Mouse (Mus musculus): ENCODE measurements around the gene Tgm1. TPM values are rescaled to one million over a fixed set of nuclear protein-coding genes. Genes with fewer than 3 reads are reported as not detected.

Tgm1 gene
- polyA plus RNA-seq, 1 experiment from 2014 or later, result 0.19 TPM

GRCm38 (mm10) chr14:55659960-55660573, 53.7 kb downstream of the Tgm1 start, which contains the start of gene Mdp1:
Gene Mdp1, minus strand, starts transcription at chr14:55660508.
- H3K4me1 ChIP-seq (replicated peaks), result peaks cover 15% of the 10 kb centered on the region
- WGBS, result under 1% methylated on average over 39 of the region's 39 CpGs
- H3K4me3 ChIP-seq, result peak within 1 kb of the TSS; percentile 69
- peak within 1 kb of the TSS; percentile 81 for H3K9ac ChIP-seq
- ATAC-seq (ENCODE audit: low FRiP score), result peak; percentile 96
- H3K4me2 ChIP-seq, result peak within 1 kb of the TSS; percentile 64
- peaks cover 31% of the 10 kb centered on the region for H3K36me3 ChIP-seq
- no peaks in the 10 kb centered on the region for H3K9me3 ChIP-seq
- H3K27ac ChIP-seq, result peak within 1 kb of the TSS; percentile 88
- no peaks in the 10 kb centered on the region for H3K27me3 ChIP-seq

- Histone ChIP-seq H3K36me3 (peaks cover 26% of the 10 kb centered on the region), H3K27ac (no peak overlapping the region), H3K27me3 (no peaks in the 10 kb centered on the region), H3K9me3 (no peaks in the 10 kb centered on the region), H3K9ac (no peak overlapping the region), H3K4me2 (no peak overlapping the region), H3K4me3 (no peak overlapping the region), H3K4me1 (replicated peaks) (peaks cover 15% of the 10 kb centered on the region)
- no peak for ATAC-seq (ENCODE audit: low FRiP score)
- 88% methylated on average over 5 of the region's 5 CpGs for WGBS
Measured at GRCm38 (mm10) chr14:55658011-55658410, 55.7 kb downstream of the Tgm1 start.

GRCm38 (mm10) chr14:55656935-55657334, 56.8 kb downstream of the Tgm1 start:
- Histone ChIP-seq H3K4me2 (no peak overlapping the region), H3K27me3 (no peaks in the 10 kb centered on the region), H3K27ac (no peak overlapping the region), H3K4me3 (no peak overlapping the region), H3K9me3 (no peaks in the 10 kb centered on the region), H3K9ac (no peak overlapping the region), H3K4me1 (replicated peaks) (peaks cover 15% of the 10 kb centered on the region), H3K36me3 (peaks cover 18% of the 10 kb centered on the region)
- no peak for ATAC-seq (ENCODE audit: low FRiP score)
- WGBS, result 88% methylated on average over 3 of the region's 3 CpGs

- Histone ChIP-seq H3K4me3 (no peak overlapping the region), H3K4me1 (replicated peaks) (no peaks in the 10 kb centered on the region), H3K9ac (no peak overlapping the region), H3K27me3 (no peaks in the 10 kb centered on the region), H3K27ac (no peak overlapping the region), H3K36me3 (peaks cover 2% of the 10 kb centered on the region; the same call in 1 of the 2 replicates), H3K9me3 (no peaks in the 10 kb centered on the region), H3K4me2 (no peak overlapping the region)
- WGBS, result 92% methylated on average over 7 of the region's 7 CpGs
- ATAC-seq (ENCODE audit: low FRiP score), result no peak
Measured at GRCm38 (mm10) chr14:55651528-55651927, 62.2 kb downstream of the Tgm1 start.

Other genes with a start within 250 kb of the Tgm1 start
- 24.4 and 30.9 TPM in 2 replicates for gene Dhrs4, start 235.2 kb downstream of the Tgm1 start, polyA plus RNA-seq (2015; fragmentation: Nextera tagmentation; extraction: Ambion mirVana)
- 21.6 and 22.1 TPM in 2 replicates for gene Carmil3, start 223.3 kb downstream of the Tgm1 start, polyA plus RNA-seq (2015; fragmentation: Nextera tagmentation; extraction: Ambion mirVana)
- gene Cpne6, start 203.5 kb downstream of the Tgm1 start, polyA plus RNA-seq (2015; fragmentation: Nextera tagmentation; extraction: Ambion mirVana), result 2.4 and 2.5 TPM in 2 replicates
- 0.05 and 0.10 TPM in 2 replicates for gene Nrl, start 188.9 kb downstream of the Tgm1 start, polyA plus RNA-seq (2015; fragmentation: Nextera tagmentation; extraction: Ambion mirVana)
- 20.7 and 21.5 TPM in 2 replicates for gene Pck2, start 173.7 kb downstream of the Tgm1 start, polyA plus RNA-seq (2015; fragmentation: Nextera tagmentation; extraction: Ambion mirVana)
- 124 and 130 TPM in 2 replicates for gene Dcaf11, start 153.9 kb downstream of the Tgm1 start, polyA plus RNA-seq (2015; fragmentation: Nextera tagmentation; extraction: Ambion mirVana)
- 0.71 and 2.0 TPM in 2 replicates for gene A730061H03Rik, start 153.5 kb downstream of the Tgm1 start, polyA plus RNA-seq (2015; fragmentation: Nextera tagmentation; extraction: Ambion mirVana)
- gene Fitm1, start 138.3 kb downstream of the Tgm1 start, polyA plus RNA-seq (2015; fragmentation: Nextera tagmentation; extraction: Ambion mirVana), result 0.40 and 0.54 TPM in 2 replicates
- gene Psme1, start 135.8 kb downstream of the Tgm1 start, polyA plus RNA-seq (2015; fragmentation: Nextera tagmentation; extraction: Ambion mirVana), result 188 TPM in 2 replicates
- gene Emc9, start 128.6 kb downstream of the Tgm1 start, polyA plus RNA-seq (2015; fragmentation: Nextera tagmentation; extraction: Ambion mirVana), result 15.7 and 20.4 TPM in 2 replicates
- gene Psme2, start 122.8 kb downstream of the Tgm1 start, polyA plus RNA-seq (2015; fragmentation: Nextera tagmentation; extraction: Ambion mirVana), result 198 and 215 TPM in 2 replicates
- 18.8 and 20.8 TPM in 2 replicates for gene Rnf31, start 122.2 kb downstream of the Tgm1 start, polyA plus RNA-seq (2015; fragmentation: Nextera tagmentation; extraction: Ambion mirVana)
- gene Irf9, start 110.4 kb downstream of the Tgm1 start, polyA plus RNA-seq (2015; fragmentation: Nextera tagmentation; extraction: Ambion mirVana), result 9.0 and 10.0 TPM in 2 replicates
- 15.1 and 16.0 TPM in 2 replicates for gene Rec8, start 95.9 kb downstream of the Tgm1 start, polyA plus RNA-seq (2015; fragmentation: Nextera tagmentation; extraction: Ambion mirVana)
- 86.1 and 96.7 TPM in 2 replicates for gene Ipo4, start 78.0 kb downstream of the Tgm1 start, polyA plus RNA-seq (2015; fragmentation: Nextera tagmentation; extraction: Ambion mirVana)
- gene Gm49378, start 76.0 kb downstream of the Tgm1 start, polyA plus RNA-seq (2015; fragmentation: Nextera tagmentation; extraction: Ambion mirVana), result 2.2 and 2.8 TPM in 2 replicates
- gene Tm9sf1, start 70.1 kb downstream of the Tgm1 start, polyA plus RNA-seq (2015; fragmentation: Nextera tagmentation; extraction: Ambion mirVana), result 58.5 and 65.8 TPM in 2 replicates
- 0.41 and 0.43 TPM in 2 replicates for gene Tssk4, start 63.7 kb downstream of the Tgm1 start, polyA plus RNA-seq (2015; fragmentation: Nextera tagmentation; extraction: Ambion mirVana)
- 74.7 and 77.5 TPM in 2 replicates for gene Mdp1, start 53.4 kb downstream of the Tgm1 start, polyA plus RNA-seq (2015; fragmentation: Nextera tagmentation; extraction: Ambion mirVana)
- 51.1 and 52.9 TPM in 2 replicates for gene Gmpr2, start 42.0 kb downstream of the Tgm1 start, polyA plus RNA-seq (2015; fragmentation: Nextera tagmentation; extraction: Ambion mirVana)
- gene Nedd8, start 41.8 kb downstream of the Tgm1 start, polyA plus RNA-seq (2015; fragmentation: Nextera tagmentation; extraction: Ambion mirVana), result 585 and 628 TPM in 2 replicates
- gene Tinf2, start 32.1 kb downstream of the Tgm1 start, polyA plus RNA-seq (2015; fragmentation: Nextera tagmentation; extraction: Ambion mirVana), result 28.0 and 31.8 TPM in 2 replicates
- gene Rabggta, start 8.3 kb upstream of the Tgm1 start, polyA plus RNA-seq (2015; fragmentation: Nextera tagmentation; extraction: Ambion mirVana), result 56.4 and 57.0 TPM in 2 replicates
- 77.4 and 79.2 TPM in 2 replicates for gene Dhrs1, start 31.8 kb upstream of the Tgm1 start, polyA plus RNA-seq (2015; fragmentation: Nextera tagmentation; extraction: Ambion mirVana)
- 28.7 and 33.5 TPM in 2 replicates for gene Nop9, start 31.8 kb upstream of the Tgm1 start, polyA plus RNA-seq (2015; fragmentation: Nextera tagmentation; extraction: Ambion mirVana)
- 0.25 TPM in 2 replicates for gene Cideb, start 44.5 kb upstream of the Tgm1 start, polyA plus RNA-seq (2015; fragmentation: Nextera tagmentation; extraction: Ambion mirVana)
- gene Ltb4r2, start 47.5 kb upstream of the Tgm1 start, polyA plus RNA-seq (2015; fragmentation: Nextera tagmentation; extraction: Ambion mirVana), result 0.43 and 0.56 TPM in 2 replicates
- 0.32 and 0.74 TPM in 2 replicates for gene Ltb4r1, start 52.0 kb upstream of the Tgm1 start, polyA plus RNA-seq (2015; fragmentation: Nextera tagmentation; extraction: Ambion mirVana)
- gene Adcy4, start 70.2 kb upstream of the Tgm1 start, polyA plus RNA-seq (2015; fragmentation: Nextera tagmentation; extraction: Ambion mirVana), result 5.3 and 6.0 TPM in 2 replicates
- gene Ripk3, start 74.9 kb upstream of the Tgm1 start, polyA plus RNA-seq (2015; fragmentation: Nextera tagmentation; extraction: Ambion mirVana), result 2.6 and 3.7 TPM in 2 replicates
- gene Nfatc4, start 109.2 kb upstream of the Tgm1 start, polyA plus RNA-seq (2015; fragmentation: Nextera tagmentation; extraction: Ambion mirVana), result 10.8 and 12.0 TPM in 2 replicates
- 11.7 and 11.9 TPM in 2 replicates for gene Nynrin, start 140.1 kb upstream of the Tgm1 start, polyA plus RNA-seq (2015; fragmentation: Nextera tagmentation; extraction: Ambion mirVana)
- gene Cbln3, start 170.5 kb upstream of the Tgm1 start, polyA plus RNA-seq (2015; fragmentation: Nextera tagmentation; extraction: Ambion mirVana), result 0.14 and 0.27 TPM in 2 replicates
- 10.0 and 11.1 TPM in 2 replicates for gene Khnyn, start 171.0 kb upstream of the Tgm1 start, polyA plus RNA-seq (2015; fragmentation: Nextera tagmentation; extraction: Ambion mirVana)
- gene Sdr39u1, start 186.4 kb upstream of the Tgm1 start, polyA plus RNA-seq (2015; fragmentation: Nextera tagmentation; extraction: Ambion mirVana), result 115 and 124 TPM in 2 replicates
- 0.43 TPM in 1 of 2 replicates, not detected in the other for gene Cma1, start 230.7 kb upstream of the Tgm1 start, polyA plus RNA-seq (2015; fragmentation: Nextera tagmentation; extraction: Ambion mirVana)
- gene Cma2, start 237.1 kb upstream of the Tgm1 start, polyA plus RNA-seq (2015; fragmentation: Nextera tagmentation; extraction: Ambion mirVana), result not detected in 2 replicates